Mouse (Mus musculus): ENCODE data around the gene Sult5a1. TPM values are rescaled to one million over a fixed set of nuclear protein-coding genes. Genes with fewer than 3 reads are reported as not detected.

The Sult5a1 gene
- polyA plus RNA-seq, 1 experiment from 2014 or later: 2.3 TPM

- H3K36me3 ChIP-seq: no peaks in the 10 kb centered on the region
- H3K4me1 ChIP-seq: peaks cover 29% of the 10 kb centered on the region
- WGBS: 89% methylated on average over 11 of the region's 11 CpGs
- H3K4me2 ChIP-seq (replicated peaks): no peak overlapping the region
- H3K9me3 ChIP-seq: peaks cover 3% of the 10 kb centered on the region; the same call in 1 of the 2 replicates
- H3K27ac ChIP-seq (replicated peaks): no peak overlapping the region
- peaks cover 2% of the 10 kb centered on the region; the same call in 1 of the 2 replicates for H3K27me3 ChIP-seq
- no peak overlapping the region for H3K9ac ChIP-seq (replicated peaks)
- no peak overlapping the region for H3K4me3 ChIP-seq
- no peak for ATAC-seq (ENCODE audit: low FRiP score, low read depth)
Observed at GRCm38 (mm10) chr8:123134149-123134713, 23.9 kb downstream of the Sult5a1 start.

GRCm38 (mm10) chr8:123132953-123133352 is 25.2 kb downstream of the Sult5a1 start:
- no peak overlapping the region for H3K4me2 ChIP-seq (replicated peaks)
- H3K9ac ChIP-seq (replicated peaks): no peak overlapping the region
- H3K27me3 ChIP-seq: peaks cover 10% of the 10 kb centered on the region; the same call in 1 of the 2 replicates
- no peak overlapping the region for H3K27ac ChIP-seq (replicated peaks)
- H3K4me1 ChIP-seq: peaks cover 24% of the 10 kb centered on the region
- H3K36me3 ChIP-seq: no peaks in the 10 kb centered on the region
- H3K4me3 ChIP-seq: no peak overlapping the region
- WGBS: 89% methylated on average over 2 of the region's 2 CpGs
- no peak for ATAC-seq (ENCODE audit: low FRiP score, low read depth)
- peaks cover 3% of the 10 kb centered on the region; the same call in 1 of the 2 replicates for H3K9me3 ChIP-seq

DNA sequence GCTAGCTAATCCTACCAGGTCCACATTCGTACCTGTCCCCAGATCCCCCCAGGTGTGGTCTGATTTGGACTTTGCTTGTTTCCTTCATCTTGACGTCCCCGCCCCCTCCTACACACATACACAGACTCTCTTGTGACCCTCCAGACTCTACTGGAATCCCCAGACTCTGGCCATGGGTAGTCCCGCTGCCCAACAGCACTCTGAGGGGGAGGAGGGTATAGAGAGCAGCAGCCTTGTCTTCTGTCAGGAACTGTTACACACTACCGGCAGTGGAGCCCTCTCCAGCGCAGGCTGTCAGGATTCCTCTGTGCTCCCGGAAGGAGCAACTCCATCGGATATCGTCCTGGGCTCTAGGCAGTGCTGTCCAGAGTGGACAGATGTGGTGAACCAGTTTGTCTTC is 27.1 kb downstream of the Sult5a1 start:
- H3K4me2 ChIP-seq (replicated peaks): no peak overlapping the region
- no peak overlapping the region for H3K27ac ChIP-seq (replicated peaks)
- peaks cover 27% of the 10 kb centered on the region for H3K27me3 ChIP-seq
- ATAC-seq (ENCODE audit: low FRiP score, low read depth): no peak
- H3K9ac ChIP-seq (replicated peaks): no peak overlapping the region
- WGBS: 78% methylated on average over 9 of the region's 9 CpGs
- no peak overlapping the region for H3K4me3 ChIP-seq
- no peaks in the 10 kb centered on the region for H3K36me3 ChIP-seq
- H3K9me3 ChIP-seq: peaks cover 3% of the 10 kb centered on the region; the same call in 1 of the 2 replicates
- peaks cover 21% of the 10 kb centered on the region for H3K4me1 ChIP-seq

- no peaks in the 10 kb centered on the region for H3K9me3 ChIP-seq
- no peaks in the 10 kb centered on the region for H3K36me3 ChIP-seq
- no peak overlapping the region for H3K27ac ChIP-seq (replicated peaks)
- peaks cover 41% of the 10 kb centered on the region for H3K27me3 ChIP-seq
- H3K4me2 ChIP-seq (replicated peaks): 0 out of 2 replicates have a peak overlapping the region, but pooled peaks have one; percentile 11
- WGBS: 7% methylated on average over 19 of the region's 19 CpGs
- H3K4me3 ChIP-seq: no peak overlapping the region
- no peak for ATAC-seq (ENCODE audit: low FRiP score, low read depth)
- peaks cover 8% of the 10 kb centered on the region; the same call in 1 of the 2 replicates for H3K4me1 ChIP-seq
- no peak overlapping the region for H3K9ac ChIP-seq (replicated peaks)
Observed at GRCm38 (mm10) chr8:123126193-123126816, 31.8 kb downstream of the Sult5a1 start.

DNA sequence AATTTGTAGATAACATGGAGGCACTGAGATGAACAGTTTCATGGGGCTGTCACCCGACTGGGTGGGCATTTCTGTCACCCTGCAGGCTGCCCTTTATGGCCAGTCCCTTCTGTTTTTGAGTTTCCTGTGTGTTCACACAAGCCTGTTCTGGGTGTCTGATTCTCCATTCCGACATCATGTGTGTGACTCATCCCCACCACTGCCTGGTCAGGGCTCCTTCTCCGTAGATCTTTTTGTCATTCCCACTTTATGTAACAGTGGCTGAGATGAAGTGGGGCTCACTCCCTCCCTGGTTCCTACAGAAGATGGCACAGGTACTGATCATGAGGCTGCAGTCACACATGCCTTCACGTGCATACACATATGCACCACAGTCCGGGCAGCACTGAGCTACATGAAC is 35.4 kb downstream of the Sult5a1 start:
- H3K27ac ChIP-seq (replicated peaks): no peak overlapping the region
- peaks cover 14% of the 10 kb centered on the region for H3K4me1 ChIP-seq
- 81% methylated on average over 5 of the region's 5 CpGs for WGBS
- no peak overlapping the region for H3K4me2 ChIP-seq (replicated peaks)
- no peak overlapping the region for H3K9ac ChIP-seq (replicated peaks)
- no peaks in the 10 kb centered on the region for H3K36me3 ChIP-seq
- ATAC-seq (ENCODE audit: low FRiP score, low read depth): no peak
- no peaks in the 10 kb centered on the region for H3K9me3 ChIP-seq
- no peak overlapping the region for H3K4me3 ChIP-seq
- peaks cover 53% of the 10 kb centered on the region for H3K27me3 ChIP-seq

DNA sequence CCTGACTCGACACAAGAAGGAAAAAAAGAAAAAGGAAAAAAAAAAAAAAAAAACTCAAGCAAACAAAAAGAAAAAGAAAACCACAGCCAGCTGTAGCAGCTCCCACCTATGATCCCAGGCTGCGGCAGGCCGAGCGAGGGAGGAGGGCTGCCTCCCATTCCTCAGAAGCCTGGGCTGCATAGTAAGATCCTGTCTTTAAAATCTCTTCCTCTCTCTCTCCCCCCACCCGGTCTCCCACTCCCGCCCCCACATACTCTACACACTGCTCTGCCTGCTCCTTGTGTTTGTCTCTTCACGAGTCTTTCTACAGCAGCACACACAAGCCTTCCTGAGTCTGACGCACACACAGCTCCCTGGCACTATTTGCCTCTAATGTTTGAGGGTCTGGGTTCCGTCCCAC is 36.1 kb downstream of the Sult5a1 start:
- ATAC-seq (ENCODE audit: low FRiP score, low read depth): no peak
- Histone ChIP-seq H3K27ac (replicated peaks) (no peak overlapping the region), H3K27me3 (peaks cover 53% of the 10 kb centered on the region), H3K9me3 (no peaks in the 10 kb centered on the region), H3K4me1 (peaks cover 20% of the 10 kb centered on the region), H3K4me3 (no peak overlapping the region), H3K36me3 (no peaks in the 10 kb centered on the region), H3K4me2 (replicated peaks) (no peak overlapping the region), H3K9ac (replicated peaks) (no peak overlapping the region)
- WGBS: 72% methylated on average over 9 of the region's 9 CpGs

GRCm38 (mm10) chr8:123117744-123118143 is 40.4 kb downstream of the Sult5a1 start:
- 2% methylated on average over 17 of the region's 17 CpGs for WGBS
- H3K9ac ChIP-seq (replicated peaks): peak overlapping the region; percentile 43
- H3K4me3 ChIP-seq: peak overlapping the region; percentile 45
- no peak overlapping the region for H3K27ac ChIP-seq (replicated peaks)
- peak overlapping the region; percentile 74 for H3K4me2 ChIP-seq (replicated peaks)
- no peak for ATAC-seq (ENCODE audit: low FRiP score, low read depth)
- H3K9me3 ChIP-seq: no peaks in the 10 kb centered on the region
- peaks cover 14% of the 10 kb centered on the region for H3K4me1 ChIP-seq
- H3K27me3 ChIP-seq: peaks cover 50% of the 10 kb centered on the region
- H3K36me3 ChIP-seq: no peaks in the 10 kb centered on the region

- H3K9me3 ChIP-seq: no peaks in the 10 kb centered on the region
- WGBS: under 1% methylated on average over 45 of the region's 51 CpGs
- H3K4me1 ChIP-seq: peaks cover 14% of the 10 kb centered on the region
- no peaks in the 10 kb centered on the region for H3K36me3 ChIP-seq
- H3K4me3 ChIP-seq: peak within 1 kb of the TSS; percentile 45
- H3K27me3 ChIP-seq: peaks cover 50% of the 10 kb centered on the region
- peak within 1 kb of the TSS; percentile 43 for H3K9ac ChIP-seq (replicated peaks)
- no peak; the same call in 1 of the 2 replicates for ATAC-seq (ENCODE audit: low FRiP score, low read depth)
- H3K27ac ChIP-seq (replicated peaks): no peak within 1 kb of the TSS
- peak within 1 kb of the TSS; percentile 74 for H3K4me2 ChIP-seq (replicated peaks)
Observed at GRCm38 (mm10) chr8:123117127-123117731, 40.9 kb downstream of the Sult5a1 start, which contains the start of gene Cpne7. TSS of gene Cpne7 (plus strand) at chr8:123117374.

GRCm38 (mm10) chr8:123114644-123115043 is 43.5 kb downstream of the Sult5a1 start:
- 75% methylated on average over 3 of the region's 3 CpGs for WGBS
- no peak overlapping the region for H3K4me3 ChIP-seq
- no peaks in the 10 kb centered on the region for H3K9me3 ChIP-seq
- H3K27me3 ChIP-seq: peaks cover 47% of the 10 kb centered on the region
- no peak for ATAC-seq (ENCODE audit: low FRiP score, low read depth)
- no peaks in the 10 kb centered on the region for H3K36me3 ChIP-seq
- H3K4me2 ChIP-seq (replicated peaks): no peak overlapping the region
- H3K4me1 ChIP-seq: peaks cover 14% of the 10 kb centered on the region
- no peak overlapping the region for H3K9ac ChIP-seq (replicated peaks)
- H3K27ac ChIP-seq (replicated peaks): no peak overlapping the region

GRCm38 (mm10) chr8:123113908-123114469 is 44.1 kb downstream of the Sult5a1 start:
- Histone ChIP-seq H3K4me3 (no peak overlapping the region), H3K4me2 (replicated peaks) (no peak overlapping the region), H3K4me1 (peaks cover 14% of the 10 kb centered on the region), H3K27ac (replicated peaks) (no peak overlapping the region), H3K27me3 (peaks cover 40% of the 10 kb centered on the region), H3K9me3 (no peaks in the 10 kb centered on the region), H3K36me3 (no peaks in the 10 kb centered on the region), H3K9ac (replicated peaks) (no peak overlapping the region)
- ATAC-seq (ENCODE audit: low FRiP score, low read depth): no peak
- 73% methylated on average over 2 of the region's 2 CpGs for WGBS

GRCm38 (mm10) chr8:123112892-123113291 is 45.2 kb downstream of the Sult5a1 start:
- H3K9me3 ChIP-seq: no peaks in the 10 kb centered on the region
- H3K36me3 ChIP-seq: no peaks in the 10 kb centered on the region
- H3K27me3 ChIP-seq: peaks cover 29% of the 10 kb centered on the region
- H3K4me2 ChIP-seq (replicated peaks): no peak overlapping the region
- no peak overlapping the region for H3K27ac ChIP-seq (replicated peaks)
- 83% methylated on average over 9 of the region's 9 CpGs for WGBS
- H3K4me1 ChIP-seq: peaks cover 11% of the 10 kb centered on the region
- H3K4me3 ChIP-seq: no peak overlapping the region
- H3K9ac ChIP-seq (replicated peaks): no peak overlapping the region
- ATAC-seq (ENCODE audit: low FRiP score, low read depth): no peak

DNA sequence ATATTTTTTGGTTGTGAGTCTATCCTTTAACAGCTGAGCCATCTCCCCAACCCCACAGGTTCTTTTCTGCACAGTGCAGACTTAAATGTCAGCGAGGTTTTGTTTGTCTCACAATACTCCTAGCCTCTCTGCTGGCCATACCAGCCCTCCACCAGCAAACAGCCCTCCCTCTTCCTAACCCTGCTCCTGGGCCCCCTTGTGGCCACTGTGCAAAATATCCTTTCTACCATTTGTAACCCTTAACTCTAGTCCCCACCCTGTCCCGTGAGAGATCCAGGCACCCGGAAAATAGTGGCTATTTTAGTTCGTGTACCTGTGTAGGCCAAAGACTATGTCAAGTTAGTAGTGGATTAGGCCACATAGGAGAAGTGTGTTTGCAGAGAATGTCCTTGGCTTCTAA is 47.5 kb downstream of the Sult5a1 start:
- H3K36me3 ChIP-seq: peaks cover 2% of the 10 kb centered on the region; the same call in 1 of the 2 replicates
- no peak for ATAC-seq (ENCODE audit: low FRiP score, low read depth)
- no peaks in the 10 kb centered on the region for H3K9me3 ChIP-seq
- H3K9ac ChIP-seq (replicated peaks): no peak overlapping the region
- no peak overlapping the region for H3K4me3 ChIP-seq
- H3K4me2 ChIP-seq (replicated peaks): no peak overlapping the region
- peaks cover 7% of the 10 kb centered on the region for H3K27me3 ChIP-seq
- H3K27ac ChIP-seq (replicated peaks): no peak overlapping the region
- no peaks in the 10 kb centered on the region; the same call in 1 of the 2 replicates for H3K4me1 ChIP-seq
- WGBS: 21% methylated on average over 4 of the region's 4 CpGs

Measured in midbrain, embryonic 12.5 days (tissue).